Mouse (Mus musculus): ENCODE measurements at regions not wholly inside any gene's neighbourhood (a gene's known extent, or its start where the extent isn't known, plus 50 kb on each side); places are given as distances from the start of the nearest gene placed in this dataset.

GRCm38 (mm10) chr11:31748275-31748815 lies 76.7 kb upstream of the Bod1 start:
- peak in 1 of 2 experiments; percentile 32 for DNase-seq

GRCm38 (mm10) chr11:31751274-31751673 lies 79.6 kb upstream of the Bod1 start:
- DNase-seq: no peak

- DNase-seq: no peak
Observed at GRCm38 (mm10) chr11:31753211-31753610, 81.5 kb upstream of the Bod1 start.

- DNase-seq: no peak
Observed at GRCm38 (mm10) chr11:31753711-31754161, 82.1 kb upstream of the Bod1 start.

GRCm38 (mm10) chr11:31754416-31754815 lies 82.7 kb upstream of the Bod1 start:
- no peak for DNase-seq

GRCm38 (mm10) chr11:31755858-31756257 lies 84.2 kb upstream of the Bod1 start:
- DNase-seq: no peak

- no peak for DNase-seq
Observed at GRCm38 (mm10) chr11:31756355-31757145, 84.9 kb upstream of the Bod1 start.

- peak in 1 of 2 experiments; percentile 27 for DNase-seq
Observed at GRCm38 (mm10) chr11:31759868-31760765, 88.4 kb upstream of the Bod1 start.

GRCm38 (mm10) chr11:31763856-31764255 lies 92.2 kb upstream of the Bod1 start:
- DNase-seq: no peak

GRCm38 (mm10) chr11:31766296-31766695 lies 94.6 kb upstream of the Bod1 start:
- DNase-seq: no peak

- DNase-seq: no peak
Observed at GRCm38 (mm10) chr11:31767727-31768495, 96.2 kb upstream of the Bod1 start.

- peak; percentile 47 for DNase-seq
Observed at GRCm38 (mm10) chr11:31769804-31770654, 98.3 kb upstream of the Bod1 start.

GRCm38 (mm10) chr11:31770881-31771280 lies 99.2 kb upstream of the Bod1 start:
- DNase-seq: peak in 1 of 2 experiments; percentile 56

GRCm38 (mm10) chr11:31771491-31772439 lies 100.1 kb upstream of the Bod1 start:
- DNase-seq: peak; percentile 69 to 75

GRCm38 (mm10) chr11:31777531-31777930 lies 94.5 kb upstream of the Cpeb4 start:
- no peak for DNase-seq

- no peak for DNase-seq
Observed at GRCm38 (mm10) chr11:31778766-31779165, 93.2 kb upstream of the Cpeb4 start.

- no peak for DNase-seq
Observed at GRCm38 (mm10) chr11:31779267-31779666, 92.7 kb upstream of the Cpeb4 start.

- no peak for DNase-seq
Observed at GRCm38 (mm10) chr11:31780969-31781368, 91.0 kb upstream of the Cpeb4 start.

- DNase-seq: peak in 1 of 2 experiments; percentile 29
Observed at GRCm38 (mm10) chr11:31781605-31782004, 90.4 kb upstream of the Cpeb4 start.

- DNase-seq: no peak
Observed at GRCm38 (mm10) chr11:31783506-31784063, 88.4 kb upstream of the Cpeb4 start.
